Mouse (Mus musculus): ENCODE results near the gene Pskh1. TPM values are rescaled to one million over a fixed set of nuclear protein-coding genes. Genes with fewer than 3 reads are reported as not detected.

Gene Pskh1
- polyA plus RNA-seq, 1 experiment from 2014 or later: 30.4 TPM

GRCm38 (mm10) chr8:105942026-105942425 lies 41.8 kb downstream of the Pskh1 start:
- Histone ChIP-seq H3K36me3 (ENCODE audit: control insufficient read depth, insufficient read depth, low read length) (peaks cover 21% of the 10 kb centered on the region), H3K4me3 (replicated peaks; ENCODE audit: low read length) (no peak overlapping the region), H3K4me2 (ENCODE audit: low read depth, low read length) (no peak overlapping the region), H3K27me3 (ENCODE audit: control insufficient read depth, insufficient read depth, low read length) (no peaks in the 10 kb centered on the region), H3K9ac (ENCODE audit: low read length) (no peak overlapping the region), H3K4me1 (ENCODE audit: control insufficient read depth, insufficient read depth, low read length) (no peaks in the 10 kb centered on the region), H3K27ac (ENCODE audit: low read length) (no peak overlapping the region), H3K9me3 (replicated peaks; ENCODE audit: control insufficient read depth, low read length) (no peaks in the 10 kb centered on the region)
- no peak for ATAC-seq (ENCODE audit: insufficient read depth, low FRiP score)
- WGBS: 90% methylated on average over 11 of the region's 11 CpGs

DNA sequence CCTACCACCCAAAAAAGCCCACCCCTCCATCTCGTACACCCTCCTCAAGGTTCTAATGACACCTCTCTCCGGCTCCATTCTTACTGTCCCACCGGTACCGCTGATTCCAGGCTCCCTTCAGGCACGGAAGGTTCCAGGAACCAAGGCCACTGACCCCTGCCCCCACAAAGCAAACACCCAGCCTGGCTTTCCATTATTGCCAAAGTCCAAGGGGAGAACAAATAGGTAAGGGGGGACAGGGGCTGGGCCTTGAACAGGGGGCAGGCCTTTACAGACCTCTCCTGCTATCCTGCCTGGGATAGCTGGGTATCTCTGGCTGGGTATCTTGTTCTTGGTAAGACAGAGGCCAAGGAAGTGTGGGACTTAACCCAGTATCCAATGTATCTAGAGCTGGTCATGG lies 42.3 kb downstream of the Pskh1 start:
- Histone ChIP-seq H3K4me2 (ENCODE audit: low read depth, low read length) (no peak overlapping the region), H3K9ac (ENCODE audit: low read length) (no peak overlapping the region), H3K4me1 (ENCODE audit: control insufficient read depth, insufficient read depth, low read length) (no peaks in the 10 kb centered on the region), H3K27me3 (ENCODE audit: control insufficient read depth, insufficient read depth, low read length) (no peaks in the 10 kb centered on the region), H3K4me3 (replicated peaks; ENCODE audit: low read length) (no peak overlapping the region), H3K27ac (ENCODE audit: low read length) (no peak overlapping the region), H3K9me3 (replicated peaks; ENCODE audit: control insufficient read depth, low read length) (no peaks in the 10 kb centered on the region), H3K36me3 (ENCODE audit: control insufficient read depth, insufficient read depth, low read length) (peaks cover 22% of the 10 kb centered on the region)
- no peak for ATAC-seq (ENCODE audit: insufficient read depth, low FRiP score)
- WGBS: 86% methylated on average over 5 of the region's 5 CpGs

GRCm38 (mm10) chr8:105943321-105943739 lies 43.1 kb downstream of the Pskh1 start, which contains the start of gene Lcat:
TSS of gene Lcat (minus strand) at chr8:105943382.
- H3K27ac ChIP-seq (ENCODE audit: low read length): no peak within 1 kb of the TSS
- H3K27me3 ChIP-seq (ENCODE audit: control insufficient read depth, insufficient read depth, low read length): no peaks in the 10 kb centered on the region
- no peaks in the 10 kb centered on the region for H3K9me3 ChIP-seq (replicated peaks; ENCODE audit: control insufficient read depth, low read length)
- H3K4me2 ChIP-seq (ENCODE audit: low read depth, low read length): no peak within 1 kb of the TSS
- no peaks in the 10 kb centered on the region for H3K4me1 ChIP-seq (ENCODE audit: control insufficient read depth, insufficient read depth, low read length)
- ATAC-seq (ENCODE audit: insufficient read depth, low FRiP score): no peak
- peaks cover 26% of the 10 kb centered on the region for H3K36me3 ChIP-seq (ENCODE audit: control insufficient read depth, insufficient read depth, low read length)
- H3K4me3 ChIP-seq (replicated peaks; ENCODE audit: low read length): no peak within 1 kb of the TSS
- no peak within 1 kb of the TSS for H3K9ac ChIP-seq (ENCODE audit: low read length)
- 81% methylated on average over 8 of the region's 8 CpGs for WGBS

DNA sequence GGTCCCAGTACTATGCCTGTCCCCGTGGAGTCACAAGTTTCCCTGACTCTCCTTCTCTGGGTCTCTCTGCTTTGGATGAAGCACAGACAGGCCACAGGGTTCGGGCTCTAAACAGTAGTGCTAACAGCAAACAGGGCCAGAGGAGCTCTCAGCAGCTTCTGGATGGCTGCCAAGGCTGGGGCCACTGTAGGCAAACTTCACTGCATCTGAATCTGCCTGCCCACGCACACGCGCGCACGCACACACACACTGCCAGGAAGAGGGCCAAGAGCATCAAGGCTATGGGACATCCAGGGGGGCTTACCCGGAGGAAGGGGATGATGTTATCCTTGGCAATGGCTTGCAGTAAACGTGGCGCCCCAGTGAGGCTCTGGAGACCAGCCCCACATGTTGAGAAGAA lies 49.1 kb downstream of the Pskh1 start:
- Histone ChIP-seq H3K9ac (ENCODE audit: low read length) (no peak overlapping the region), H3K27ac (ENCODE audit: low read length) (no peak overlapping the region), H3K36me3 (ENCODE audit: control insufficient read depth, insufficient read depth, low read length) (peaks cover 28% of the 10 kb centered on the region), H3K4me3 (replicated peaks; ENCODE audit: low read length) (no peak overlapping the region), H3K9me3 (replicated peaks; ENCODE audit: control insufficient read depth, low read length) (no peaks in the 10 kb centered on the region), H3K4me1 (ENCODE audit: control insufficient read depth, insufficient read depth, low read length) (peaks cover 13% of the 10 kb centered on the region; the same call in 1 of the 2 replicates), H3K4me2 (ENCODE audit: low read depth, low read length) (no peak overlapping the region), H3K27me3 (ENCODE audit: control insufficient read depth, insufficient read depth, low read length) (no peaks in the 10 kb centered on the region)
- peak; percentile 44; the same call in 1 of the 2 replicates for ATAC-seq (ENCODE audit: insufficient read depth, low FRiP score)
- 46% methylated on average over 10 of the region's 10 CpGs for WGBS

DNA sequence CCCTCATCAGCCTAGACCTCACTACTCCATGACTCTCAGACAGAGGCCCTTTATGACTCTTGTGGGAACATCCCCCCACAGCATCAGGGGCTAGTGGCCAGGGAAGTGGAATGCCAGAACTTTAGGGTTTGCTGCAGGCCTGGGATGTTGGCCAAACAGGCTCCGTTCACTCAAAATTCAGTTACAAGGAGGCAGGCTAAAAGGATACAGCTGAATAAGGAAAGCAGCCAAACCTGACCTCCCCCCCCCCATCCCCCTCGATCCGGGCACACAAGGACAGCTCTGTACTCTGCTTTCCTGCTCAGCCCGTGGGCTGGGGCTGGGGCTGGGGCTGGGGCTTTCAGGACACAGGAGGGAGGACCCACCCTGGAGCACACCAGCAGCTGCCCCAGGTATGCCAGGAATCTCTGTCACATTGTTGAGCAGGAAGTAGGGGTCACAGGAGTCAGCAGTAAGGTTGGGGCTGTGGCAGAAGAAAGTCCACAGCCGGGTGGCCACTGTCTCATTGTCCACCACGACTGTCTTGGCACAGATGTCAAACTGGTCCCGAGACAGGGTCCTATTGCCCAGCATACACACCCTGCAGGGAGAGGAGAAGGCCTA lies 50.9 kb downstream of the Pskh1 start:
- ATAC-seq (ENCODE audit: insufficient read depth, low FRiP score): peak; percentile 60; the same call in 1 of the 2 replicates
- H3K9ac ChIP-seq (ENCODE audit: low read length): no peak overlapping the region
- H3K4me2 ChIP-seq (ENCODE audit: low read depth, low read length): no peak overlapping the region
- WGBS: 36% methylated on average over 7 of the region's 7 CpGs
- H3K9me3 ChIP-seq (replicated peaks; ENCODE audit: control insufficient read depth, low read length): no peaks in the 10 kb centered on the region
- peaks cover 21% of the 10 kb centered on the region; the same call in 1 of the 2 replicates for H3K36me3 ChIP-seq (ENCODE audit: control insufficient read depth, insufficient read depth, low read length)
- no peaks in the 10 kb centered on the region for H3K27me3 ChIP-seq (ENCODE audit: control insufficient read depth, insufficient read depth, low read length)
- peaks cover 13% of the 10 kb centered on the region; the same call in 1 of the 2 replicates for H3K4me1 ChIP-seq (ENCODE audit: control insufficient read depth, insufficient read depth, low read length)
- H3K27ac ChIP-seq (ENCODE audit: low read length): no peak overlapping the region; the same call in 1 of the 2 replicates
- H3K4me3 ChIP-seq (replicated peaks; ENCODE audit: low read length): no peak overlapping the region

DNA sequence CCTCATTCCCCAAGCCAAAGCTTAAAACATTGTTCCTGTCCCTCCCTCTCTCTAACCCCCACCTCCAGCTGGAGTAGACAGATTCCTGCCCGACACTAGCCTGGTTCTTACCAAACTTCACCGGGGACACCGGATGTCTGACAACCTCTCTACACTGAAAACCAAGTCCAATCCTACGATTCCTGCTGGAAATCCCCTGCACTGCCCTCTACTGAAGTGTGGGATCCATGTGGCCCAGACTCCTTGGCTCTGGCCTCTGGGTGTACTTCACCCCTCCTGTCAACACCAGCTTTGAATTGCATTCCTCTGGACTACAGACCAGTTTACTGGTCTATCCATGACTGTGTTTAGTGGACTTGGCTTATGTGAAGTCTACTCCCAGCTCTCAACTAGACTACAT lies 56.3 kb downstream of the Pskh1 start:
- Histone ChIP-seq H3K4me1 (ENCODE audit: control insufficient read depth, insufficient read depth, low read length) (peaks cover 11% of the 10 kb centered on the region; the same call in 1 of the 2 replicates), H3K27ac (ENCODE audit: low read length) (no peak overlapping the region), H3K9ac (ENCODE audit: low read length) (no peak overlapping the region), H3K4me3 (replicated peaks; ENCODE audit: low read length) (no peak overlapping the region), H3K36me3 (ENCODE audit: control insufficient read depth, insufficient read depth, low read length) (peaks cover 4% of the 10 kb centered on the region; the same call in 1 of the 2 replicates), H3K27me3 (ENCODE audit: control insufficient read depth, insufficient read depth, low read length) (no peaks in the 10 kb centered on the region), H3K4me2 (ENCODE audit: low read depth, low read length) (no peak overlapping the region), H3K9me3 (replicated peaks; ENCODE audit: control insufficient read depth, low read length) (no peaks in the 10 kb centered on the region)
- WGBS: 89% methylated on average over 4 of the region's 4 CpGs
- no peak for ATAC-seq (ENCODE audit: insufficient read depth, low FRiP score)

DNA sequence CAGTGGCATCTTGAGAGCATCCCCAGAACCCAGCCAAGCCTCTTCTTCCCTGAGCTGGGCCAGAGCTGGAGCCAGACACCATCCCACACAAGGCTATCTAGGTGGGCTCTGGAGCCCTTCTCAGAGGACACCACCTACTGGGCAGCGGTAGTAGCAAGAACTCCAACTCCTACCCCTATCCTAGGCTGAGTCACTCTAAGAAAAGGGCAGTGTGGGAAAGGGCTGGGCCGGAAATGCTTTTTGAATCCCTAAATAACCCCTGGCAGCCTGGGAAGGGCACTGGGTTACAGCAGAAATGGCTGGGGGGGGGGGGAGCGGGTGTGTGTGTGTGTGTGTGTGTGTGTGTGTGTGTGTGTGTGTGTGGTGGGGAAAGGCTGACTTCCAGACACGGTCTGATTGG lies 57.6 kb downstream of the Pskh1 start:
- Histone ChIP-seq H3K36me3 (ENCODE audit: control insufficient read depth, insufficient read depth, low read length) (peaks cover 4% of the 10 kb centered on the region; the same call in 1 of the 2 replicates), H3K4me2 (ENCODE audit: low read depth, low read length) (no peak overlapping the region), H3K4me3 (replicated peaks; ENCODE audit: low read length) (no peak overlapping the region), H3K27me3 (ENCODE audit: control insufficient read depth, insufficient read depth, low read length) (no peaks in the 10 kb centered on the region), H3K4me1 (ENCODE audit: control insufficient read depth, insufficient read depth, low read length) (peaks cover 11% of the 10 kb centered on the region; the same call in 1 of the 2 replicates), H3K27ac (ENCODE audit: low read length) (no peak overlapping the region), H3K9ac (ENCODE audit: low read length) (no peak overlapping the region), H3K9me3 (replicated peaks; ENCODE audit: control insufficient read depth, low read length) (no peaks in the 10 kb centered on the region)
- no peak for ATAC-seq (ENCODE audit: insufficient read depth, low FRiP score)
- 54% methylated on average over 3 of the region's 4 CpGs for WGBS

DNA sequence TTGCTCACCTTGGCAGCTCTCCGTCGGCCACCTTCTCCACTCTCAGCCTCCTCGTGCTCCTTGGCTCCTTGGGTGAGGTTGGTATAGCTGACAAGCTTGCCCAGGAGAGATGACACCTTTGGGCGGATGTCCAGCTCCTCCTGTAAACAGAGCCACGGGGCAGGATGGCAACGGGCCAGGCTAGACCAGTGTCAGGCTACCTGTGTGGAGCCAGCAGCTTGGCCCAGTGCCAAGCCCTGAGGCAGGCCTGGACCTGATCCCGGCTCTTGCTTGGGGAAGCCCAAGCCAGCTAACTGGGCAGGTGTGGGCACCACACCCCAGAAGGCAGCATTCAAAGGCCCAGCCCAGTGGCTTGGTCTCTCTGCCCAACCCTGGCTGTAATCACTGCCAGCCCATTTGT lies 59.1 kb downstream of the Pskh1 start:
- WGBS: 55% methylated on average over 7 of the region's 7 CpGs
- H3K4me3 ChIP-seq (replicated peaks; ENCODE audit: low read length): no peak overlapping the region
- peak; percentile 85; the same call in 1 of the 2 replicates for ATAC-seq (ENCODE audit: insufficient read depth, low FRiP score)

GRCm38 (mm10) chr8:105961101-105961500 lies 60.9 kb downstream of the Pskh1 start:
- Histone ChIP-seq H3K36me3 (ENCODE audit: control insufficient read depth, insufficient read depth, low read length) (no peaks in the 10 kb centered on the region; the same call in 1 of the 2 replicates), H3K9ac (ENCODE audit: low read length) (no peak overlapping the region), H3K27me3 (ENCODE audit: control insufficient read depth, insufficient read depth, low read length) (no peaks in the 10 kb centered on the region), H3K9me3 (replicated peaks; ENCODE audit: control insufficient read depth, low read length) (no peaks in the 10 kb centered on the region), H3K4me3 (replicated peaks; ENCODE audit: low read length) (no peak overlapping the region), H3K27ac (ENCODE audit: low read length) (no peak overlapping the region), H3K4me2 (ENCODE audit: low read depth, low read length) (no peak overlapping the region), H3K4me1 (ENCODE audit: control insufficient read depth, insufficient read depth, low read length) (peaks cover 24% of the 10 kb centered on the region)
- ATAC-seq (ENCODE audit: insufficient read depth, low FRiP score): no peak
- 73% methylated on average over 14 of the region's 14 CpGs for WGBS

More for the DNA sequence above, 59.1 kb downstream of the Pskh1 start:
- H3K9ac ChIP-seq (ENCODE audit: low read length): no peak overlapping the region
- no peaks in the 10 kb centered on the region for H3K27me3 ChIP-seq (ENCODE audit: control insufficient read depth, insufficient read depth, low read length)
- H3K36me3 ChIP-seq (ENCODE audit: control insufficient read depth, insufficient read depth, low read length): peaks cover 4% of the 10 kb centered on the region; the same call in 1 of the 2 replicates
- no peak overlapping the region for H3K4me2 ChIP-seq (ENCODE audit: low read depth, low read length)
- H3K4me1 ChIP-seq (ENCODE audit: control insufficient read depth, insufficient read depth, low read length): peaks cover 17% of the 10 kb centered on the region
- H3K27ac ChIP-seq (ENCODE audit: low read length): peak overlapping the region; percentile 11; the same call in 1 of the 2 replicates
- no peaks in the 10 kb centered on the region for H3K9me3 ChIP-seq (replicated peaks; ENCODE audit: control insufficient read depth, low read length)

All from stomach, embryonic 16.5 days (tissue).